Mouse (Mus musculus): ENCODE data around the gene C4b. TPM values are rescaled to one million over a fixed set of nuclear protein-coding genes. Genes with fewer than 3 reads are reported as not detected.

Gene C4b
- polyA plus RNA-seq, 1 experiment from 2014 or later = 0.32 TPM

- Histone ChIP-seq H3K27ac (no peak overlapping the region), H3K4me3 (ENCODE audit: inconsistent target) (no peak overlapping the region), H3K36me3 (ENCODE audit: inconsistent target) (no peaks in the 10 kb centered on the region), H3K79me2 (ENCODE audit: inconsistent target) (no peaks in the 10 kb centered on the region)
- 67% methylated on average over 9 of the region's 9 CpGs for WGBS (ENCODE audit: missing documents)
Measured at GRCm38 (mm10) chr17:34684253-34684893, 59.3 kb downstream of the C4b start.

DNA sequence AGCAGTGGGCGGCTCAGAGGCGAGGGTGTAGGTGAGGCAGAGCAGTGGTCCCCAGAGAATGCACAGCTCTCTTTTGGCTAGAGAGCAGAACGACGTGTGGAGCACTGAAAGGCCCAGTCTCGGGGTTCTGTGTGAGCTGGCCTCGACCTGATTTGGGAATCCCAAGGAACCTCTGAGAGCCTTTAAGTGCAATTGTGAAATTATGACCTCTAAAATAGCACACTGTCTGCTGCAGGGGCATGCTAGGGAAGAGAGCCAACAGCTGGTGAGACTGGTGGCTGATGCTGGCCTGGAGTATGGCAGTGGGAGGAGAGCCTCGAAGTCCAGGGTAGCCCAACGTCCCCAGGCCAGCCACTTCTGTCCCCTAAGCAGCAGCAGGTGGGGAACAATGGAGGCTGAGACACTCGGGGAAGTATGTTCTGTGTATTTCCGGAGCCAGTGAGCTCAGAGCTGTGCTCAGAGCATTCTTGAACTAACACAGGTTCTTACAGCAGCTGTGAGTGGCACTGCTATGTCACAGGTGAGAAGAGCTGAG is 59.9 kb downstream of the C4b start:
- 80% methylated on average over 10 of the region's 10 CpGs for WGBS (ENCODE audit: missing documents)
- no peaks in the 10 kb centered on the region for H3K36me3 ChIP-seq (ENCODE audit: inconsistent target)

GRCm38 (mm10) chr17:34683179-34683578 is 60.5 kb downstream of the C4b start:
- Histone ChIP-seq H3K4me3 (ENCODE audit: inconsistent target) (no peak overlapping the region), H3K27ac (no peak overlapping the region), H3K79me2 (ENCODE audit: inconsistent target) (no peaks in the 10 kb centered on the region), H3K36me3 (ENCODE audit: inconsistent target) (no peaks in the 10 kb centered on the region)
- WGBS (ENCODE audit: missing documents) = 89% methylated on average over 8 of the region's 8 CpGs

More for the DNA sequence above, 59.9 kb downstream of the C4b start:
- Histone ChIP-seq H3K27ac (no peak overlapping the region), H3K4me3 (ENCODE audit: inconsistent target) (no peak overlapping the region), H3K79me2 (ENCODE audit: inconsistent target) (no peaks in the 10 kb centered on the region)

GRCm38 (mm10) chr17:34681881-34682536 is 61.7 kb downstream of the C4b start:
- H3K79me2 ChIP-seq (ENCODE audit: inconsistent target) = no peaks in the 10 kb centered on the region
- no peaks in the 10 kb centered on the region for H3K36me3 ChIP-seq (ENCODE audit: inconsistent target)
- H3K4me3 ChIP-seq (ENCODE audit: inconsistent target) = no peak overlapping the region
- no peak overlapping the region for H3K27ac ChIP-seq
- WGBS (ENCODE audit: missing documents) = 75% methylated on average over 11 of the region's 11 CpGs

DNA sequence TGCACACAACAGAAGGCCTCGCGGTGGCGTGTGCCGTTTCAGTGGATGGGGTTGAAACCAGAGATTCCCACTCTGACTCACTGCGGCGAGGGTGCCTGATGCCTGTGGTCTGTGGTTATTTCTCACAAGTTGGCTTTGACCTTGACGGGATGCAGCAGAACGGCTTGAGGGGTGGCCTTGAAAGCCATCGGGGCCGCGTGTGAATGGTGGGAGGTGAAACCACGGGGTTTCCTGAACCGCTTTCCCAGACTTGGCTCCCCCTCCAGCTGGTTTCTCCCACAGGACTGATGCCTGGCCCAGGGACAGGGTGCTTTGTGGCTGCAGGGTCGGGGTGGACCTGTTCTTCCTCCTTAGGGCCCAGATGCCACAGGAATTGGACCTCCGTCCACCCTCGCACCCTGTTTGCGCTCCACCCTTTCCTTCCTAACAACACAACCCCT is 62.5 kb downstream of the C4b start:
- Histone ChIP-seq H3K36me3 (ENCODE audit: inconsistent target) (no peaks in the 10 kb centered on the region), H3K4me3 (ENCODE audit: inconsistent target) (no peak overlapping the region), H3K27ac (no peak overlapping the region), H3K79me2 (ENCODE audit: inconsistent target) (no peaks in the 10 kb centered on the region)
- WGBS (ENCODE audit: missing documents) = 7% methylated on average over 17 of the region's 17 CpGs

DNA sequence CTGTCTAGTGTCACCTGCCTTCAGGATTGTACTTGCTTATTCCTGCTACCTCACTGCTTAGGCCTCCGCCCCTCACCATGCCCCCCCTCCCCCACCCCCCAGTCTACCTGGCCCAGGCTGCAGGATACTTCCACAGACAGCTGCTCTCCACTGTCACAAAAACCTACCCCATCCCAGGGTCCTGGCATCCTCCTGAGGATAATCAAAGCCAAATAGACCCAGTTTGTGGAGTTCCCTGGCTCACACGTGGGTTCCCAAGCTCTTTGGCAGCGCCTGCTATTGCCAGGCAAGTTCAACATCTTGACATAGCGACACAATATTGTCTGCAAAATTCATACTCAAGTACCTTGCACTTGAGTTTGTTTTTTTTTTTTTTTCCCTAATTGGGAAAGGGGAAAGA is 63.1 kb downstream of the C4b start:
- Histone ChIP-seq H3K36me3 (ENCODE audit: inconsistent target) (no peaks in the 10 kb centered on the region), H3K4me3 (ENCODE audit: inconsistent target) (no peak overlapping the region), H3K27ac (no peak overlapping the region), H3K79me2 (ENCODE audit: inconsistent target) (no peaks in the 10 kb centered on the region)
- 64% methylated on average over 4 of the region's 4 CpGs for WGBS (ENCODE audit: missing documents)

GRCm38 (mm10) chr17:34680191-34680590 is 63.5 kb downstream of the C4b start:
- WGBS (ENCODE audit: missing documents) = 84% methylated on average over 17 of the region's 26 CpGs
- H3K4me3 ChIP-seq (ENCODE audit: inconsistent target) = no peak overlapping the region
- no peak overlapping the region for H3K27ac ChIP-seq
- H3K79me2 ChIP-seq (ENCODE audit: inconsistent target) = no peaks in the 10 kb centered on the region
- no peaks in the 10 kb centered on the region for H3K36me3 ChIP-seq (ENCODE audit: inconsistent target)

Other genes starting within 250 kb of the C4b start
- gene Btnl6, start 226.5 kb downstream of the C4b start, polyA plus RNA-seq (2018) = 0.09 to 0.27 TPM in 2 of 3 replicates, not detected in the other
- gene Notch4, start 179.6 kb downstream of the C4b start, polyA plus RNA-seq (2018) = 0.08 to 0.30 TPM (median 0.11 TPM) in 3 replicates
- 124 to 167 TPM (median 152 TPM) in 3 replicates for gene Gpsm3, start 154.1 kb downstream of the C4b start, polyA plus RNA-seq (2018)
- gene Pbx2, start 152.6 kb downstream of the C4b start, polyA plus RNA-seq (2018) = 44.7 to 64.2 TPM (median 45.7 TPM) in 3 replicates
- gene Ager, start 146.0 kb downstream of the C4b start, polyA plus RNA-seq (2018) = 0.22 to 0.38 TPM (median 0.27 TPM) in 3 replicates
- 45.1 to 50.3 TPM (median 47.5 TPM) in 3 replicates for gene Rnf5, start 140.2 kb downstream of the C4b start, polyA plus RNA-seq (2018)
- 67.5 to 77.3 TPM (median 76.0 TPM) in 3 replicates for gene Agpat1, start 139.6 kb downstream of the C4b start, polyA plus RNA-seq (2018)
- 0.14 to 0.69 TPM (median 0.28 TPM) in 3 replicates for gene Egfl8, start 127.9 kb downstream of the C4b start, polyA plus RNA-seq (2018)
- 71.0 to 95.1 TPM (median 79.6 TPM) in 3 replicates for gene Ppt2, start 115.4 kb downstream of the C4b start, polyA plus RNA-seq (2018)
- 0.16 to 0.25 TPM in 2 of 3 replicates, not detected in the other for gene Prrt1, start 114.3 kb downstream of the C4b start, polyA plus RNA-seq (2018)
- 12.5 to 24.4 TPM (median 15.0 TPM) in 3 replicates for gene Fkbpl, start 99.1 kb downstream of the C4b start, polyA plus RNA-seq (2018)
- gene Atf6b, start 96.7 kb downstream of the C4b start, polyA plus RNA-seq (2018) = 31.4 to 62.2 TPM (median 57.9 TPM) in 3 replicates
- not detected in 3 replicates for gene Tnxb, start 73.3 kb downstream of the C4b start, polyA plus RNA-seq (2018)
- not detected in 3 replicates for gene Cyp21a1, start 60.7 kb upstream of the C4b start, polyA plus RNA-seq (2018)
- gene Stk19, start 93.1 kb upstream of the C4b start, polyA plus RNA-seq (2018) = 23.5 to 36.5 TPM (median 28.1 TPM) in 3 replicates
- gene Dxo, start 93.1 kb upstream of the C4b start, polyA plus RNA-seq (2018) = 13.6 to 19.8 TPM (median 15.8 TPM) in 3 replicates
- 16.7 to 36.7 TPM (median 23.6 TPM) in 3 replicates for gene Skiv2l, start 106.3 kb upstream of the C4b start, polyA plus RNA-seq (2018)
- gene Nelfe, start 106.5 kb upstream of the C4b start, polyA plus RNA-seq (2018) = 46.9 to 59.7 TPM (median 52.1 TPM) in 3 replicates
- 2.6 to 6.4 TPM (median 4.7 TPM) in 3 replicates for gene Cfb, start 118.6 kb upstream of the C4b start, polyA plus RNA-seq (2018)
- gene Zbtb12, start 135.6 kb upstream of the C4b start, polyA plus RNA-seq (2018) = 5.4 to 6.2 TPM (median 5.5 TPM) in 3 replicates
- not detected in 3 replicates for gene Gm20547, start 138.2 kb upstream of the C4b start, polyA plus RNA-seq (2018)
- 0.63 to 0.95 TPM (median 0.86 TPM) in 3 replicates for gene C2, start 154.4 kb upstream of the C4b start, polyA plus RNA-seq (2018)
- 59.6 to 100 TPM (median 69.3 TPM) in 3 replicates for gene Ehmt2, start 154.6 kb upstream of the C4b start, polyA plus RNA-seq (2018)
- not detected in 3 replicates for gene Slc44a4, start 170.6 kb upstream of the C4b start, polyA plus RNA-seq (2018)
- 80.3 to 98.8 TPM (median 81.2 TPM) in 3 replicates for gene Neu1, start 187.4 kb upstream of the C4b start, polyA plus RNA-seq (2018)
- 0.57 to 1.2 TPM (median 0.69 TPM) in 3 replicates for gene Hspa1b, start 215.4 kb upstream of the C4b start, polyA plus RNA-seq (2018)
- not detected in 3 replicates for gene Gm20481, start 226.0 kb upstream of the C4b start, polyA plus RNA-seq (2018)
- 1.2 to 1.9 TPM (median 1.8 TPM) in 3 replicates for gene Hspa1a, start 228.3 kb upstream of the C4b start, polyA plus RNA-seq (2018)
- 0.47 to 1.7 TPM (median 0.96 TPM) in 3 replicates for gene Hspa1l, start 228.8 kb upstream of the C4b start, polyA plus RNA-seq (2018)
- gene Lsm2, start 238.0 kb upstream of the C4b start, polyA plus RNA-seq (2018) = 16.5 to 52.8 TPM (median 51.4 TPM) in 3 replicates

Data from macrophage (primary cell).